Mouse (Mus musculus): ENCODE measurements around the gene Mrps31. TPM values are rescaled to one million over a fixed set of nuclear protein-coding genes. Genes with fewer than 3 reads are reported as not detected.

The Mrps31 gene
- total RNA-seq, 1 experiment from 2014 or later, result 29.7 TPM

Other genes starting within 250 kb of the Mrps31 start
- gene Nek3, start 244.9 kb upstream of the Mrps31 start, total RNA-seq (2017), result 2.8 and 5.7 TPM in 2 replicates
- gene Ckap2, start 225.5 kb upstream of the Mrps31 start, total RNA-seq (2017), result 52.3 and 54.7 TPM in 2 replicates
- gene Vps36, start 218.6 kb upstream of the Mrps31 start, total RNA-seq (2017), result 39.9 and 43.4 TPM in 2 replicates
- 4.9 and 6.0 TPM in 2 replicates for gene Thsd1, start 184.0 kb upstream of the Mrps31 start, total RNA-seq (2017)
- not detected in 2 replicates for gene Tpte, start 127.9 kb upstream of the Mrps31 start, total RNA-seq (2017)
- 13.4 and 15.1 TPM in 2 replicates for gene Slc25a15, start 12.8 kb upstream of the Mrps31 start, total RNA-seq (2017)

All from common myeloid progenitor, adult 5-6 weeks (primary cell).